Mouse (Mus musculus) neural tube, embryonic 15.5 days (tissue): ENCODE data around the gene Cyp8b1. TPM values are rescaled to one million over a fixed set of nuclear protein-coding genes. Genes with fewer than 3 reads are reported as not detected.

ENCODE experiments used
- polyA plus RNA-seq: library from polyadenylated mRNA; unstranded; fragments of >200 nt; fragmentation: Nextera tagmentation; extraction: Ambion mirVana; gene quantifications from 2 replicates; pipeline ENCODE4 v1.2.1, GENCODE M21; 2015

Cyp8b1 gene
- polyA plus RNA-seq, 1 experiment from 2014 or later, result not detected

Other genes starting within 250 kb of the Cyp8b1 start
- gene Sec22c, start 210.8 kb downstream of the Cyp8b1 start, polyA plus RNA-seq, result 20.0 and 21.3 TPM in 2 replicates
- gene Ss18l2, start 206.0 kb downstream of the Cyp8b1 start, polyA plus RNA-seq, result 182 and 206 TPM in 2 replicates
- 51.5 and 52.8 TPM in 2 replicates for gene Nktr, start 197.1 kb downstream of the Cyp8b1 start, polyA plus RNA-seq
- 27.9 and 36.3 TPM in 2 replicates for gene Zfp651, start 157.0 kb downstream of the Cyp8b1 start, polyA plus RNA-seq
- 2.7 and 3.6 TPM in 2 replicates for gene Klhl40, start 138.7 kb downstream of the Cyp8b1 start, polyA plus RNA-seq
- gene Hhatl, start 123.8 kb downstream of the Cyp8b1 start, polyA plus RNA-seq, result 0.38 and 0.64 TPM in 2 replicates
- gene Ccdc13, start 76.8 kb downstream of the Cyp8b1 start, polyA plus RNA-seq, result 2.1 and 4.0 TPM in 2 replicates
- 149 and 169 TPM in 2 replicates for gene Higd1a, start 57.9 kb downstream of the Cyp8b1 start, polyA plus RNA-seq
- 1.5 and 1.7 TPM in 2 replicates for gene Ackr2, start 17.9 kb downstream of the Cyp8b1 start, polyA plus RNA-seq
- 1.9 and 2.4 TPM in 2 replicates for gene Fam198a, start 34.7 kb upstream of the Cyp8b1 start, polyA plus RNA-seq
- 34.3 and 37.8 TPM in 2 replicates for gene Pomgnt2, start 80.8 kb upstream of the Cyp8b1 start, polyA plus RNA-seq
- 74.3 and 76.6 TPM in 2 replicates for gene Snrk, start 201.0 kb upstream of the Cyp8b1 start, polyA plus RNA-seq